Mouse (Mus musculus): ENCODE measurements around the gene Rpl19. TPM values are rescaled to one million over a fixed set of nuclear protein-coding genes. Genes with fewer than 3 reads are reported as not detected.

Rpl19 gene
- polyA plus RNA-seq, 1 experiment from 2014 or later: 656 TPM

GRCm38 (mm10) chr11:98024516-98024915, 2.0 kb upstream of the Rpl19 start:
- no peak overlapping the region for H3K4me2 ChIP-seq (ENCODE audit: low read depth, low read length)
- peaks cover 10% of the 10 kb centered on the region for H3K36me3 ChIP-seq (ENCODE audit: control insufficient read depth, insufficient read depth, low read length)
- no peak overlapping the region for H3K9ac ChIP-seq (replicated peaks; ENCODE audit: low read depth, low read length)
- no peaks in the 10 kb centered on the region for H3K27me3 ChIP-seq (ENCODE audit: control insufficient read depth, insufficient read depth, low read length)
- no peak overlapping the region for H3K4me3 ChIP-seq (ENCODE audit: low read depth, low read length)
- H3K9me3 ChIP-seq (ENCODE audit: control insufficient read depth, low read length): no peaks in the 10 kb centered on the region
- no peak for ATAC-seq (ENCODE audit: low read depth)
- WGBS: 92% methylated on average over 3 of the region's 3 CpGs
- no peak overlapping the region for H3K27ac ChIP-seq (ENCODE audit: low read depth, low read length)
- H3K4me1 ChIP-seq (ENCODE audit: control insufficient read depth, insufficient read depth, low read length): peaks cover 42% of the 10 kb centered on the region

- Histone ChIP-seq H3K9ac (replicated peaks; ENCODE audit: low read depth, low read length) (peak overlapping the region; percentile 99), H3K27me3 (ENCODE audit: control insufficient read depth, insufficient read depth, low read length) (no peaks in the 10 kb centered on the region), H3K36me3 (ENCODE audit: control insufficient read depth, insufficient read depth, low read length) (peaks cover 25% of the 10 kb centered on the region), H3K9me3 (ENCODE audit: control insufficient read depth, low read length) (no peaks in the 10 kb centered on the region), H3K4me2 (ENCODE audit: low read depth, low read length) (peak overlapping the region; percentile 98), H3K4me3 (ENCODE audit: low read depth, low read length) (peak overlapping the region; percentile 99), H3K4me1 (ENCODE audit: control insufficient read depth, insufficient read depth, low read length) (peaks cover 26% of the 10 kb centered on the region), H3K27ac (ENCODE audit: low read depth, low read length) (peak overlapping the region; percentile 88)
- no peak for ATAC-seq (ENCODE audit: low read depth)
- 9% methylated on average over 15 of the region's 15 CpGs for WGBS
These were observed 301 bp upstream of the Rpl19 start for GRCm38 (mm10) chr11:98026248-98026569.

GRCm38 (mm10) chr11:98027297-98027688, 783 bp downstream of the Rpl19 start:
- Histone ChIP-seq H3K36me3 (ENCODE audit: control insufficient read depth, insufficient read depth, low read length) (peaks cover 26% of the 10 kb centered on the region), H3K9me3 (ENCODE audit: control insufficient read depth, low read length) (no peaks in the 10 kb centered on the region), H3K4me2 (ENCODE audit: low read depth, low read length) (peak overlapping the region; percentile 98), H3K4me3 (ENCODE audit: low read depth, low read length) (peak overlapping the region; percentile 99), H3K9ac (replicated peaks; ENCODE audit: low read depth, low read length) (peak overlapping the region; percentile 99), H3K4me1 (ENCODE audit: control insufficient read depth, insufficient read depth, low read length) (peaks cover 22% of the 10 kb centered on the region), H3K27me3 (ENCODE audit: control insufficient read depth, insufficient read depth, low read length) (no peaks in the 10 kb centered on the region), H3K27ac (ENCODE audit: low read depth, low read length) (peak overlapping the region; percentile 88; the same call in 1 of the 2 replicates)
- no peak for ATAC-seq (ENCODE audit: low read depth)
- WGBS: 1% methylated on average over 18 of the region's 18 CpGs

GRCm38 (mm10) chr11:98027785-98028184, 1.3 kb downstream of the Rpl19 start:
- H3K27ac ChIP-seq (ENCODE audit: low read depth, low read length): no peak overlapping the region
- 21% methylated on average over 7 of the region's 7 CpGs for WGBS
- no peaks in the 10 kb centered on the region for H3K27me3 ChIP-seq (ENCODE audit: control insufficient read depth, insufficient read depth, low read length)

GRCm38 (mm10) chr11:98030701-98031442, 4.4 kb downstream of the Rpl19 start:
- peaks cover 20% of the 10 kb centered on the region for H3K4me1 ChIP-seq (ENCODE audit: control insufficient read depth, insufficient read depth, low read length)
- H3K36me3 ChIP-seq (ENCODE audit: control insufficient read depth, insufficient read depth, low read length): peaks cover 26% of the 10 kb centered on the region
- H3K27me3 ChIP-seq (ENCODE audit: control insufficient read depth, insufficient read depth, low read length): no peaks in the 10 kb centered on the region
- no peak for ATAC-seq (ENCODE audit: low read depth)
- WGBS: 49% methylated on average over 5 of the region's 5 CpGs
- no peaks in the 10 kb centered on the region for H3K9me3 ChIP-seq (ENCODE audit: control insufficient read depth, low read length)
- no peak overlapping the region for H3K4me2 ChIP-seq (ENCODE audit: low read depth, low read length)
- no peak overlapping the region for H3K4me3 ChIP-seq (ENCODE audit: low read depth, low read length)
- H3K27ac ChIP-seq (ENCODE audit: low read depth, low read length): no peak overlapping the region; the same call in 1 of the 2 replicates
- no peak overlapping the region for H3K9ac ChIP-seq (replicated peaks; ENCODE audit: low read depth, low read length)

More at GRCm38 (mm10) chr11:98027785-98028184, 1.3 kb downstream of the Rpl19 start:
- Histone ChIP-seq H3K9ac (replicated peaks; ENCODE audit: low read depth, low read length) (peak overlapping the region; percentile 99), H3K4me1 (ENCODE audit: control insufficient read depth, insufficient read depth, low read length) (peaks cover 22% of the 10 kb centered on the region), H3K9me3 (ENCODE audit: control insufficient read depth, low read length) (no peaks in the 10 kb centered on the region), H3K4me2 (ENCODE audit: low read depth, low read length) (peak overlapping the region; percentile 98), H3K36me3 (ENCODE audit: control insufficient read depth, insufficient read depth, low read length) (peaks cover 26% of the 10 kb centered on the region), H3K4me3 (ENCODE audit: low read depth, low read length) (peak overlapping the region; percentile 99)
- no peak for ATAC-seq (ENCODE audit: low read depth)

- Histone ChIP-seq H3K4me1 (ENCODE audit: control insufficient read depth, insufficient read depth, low read length) (peaks cover 22% of the 10 kb centered on the region), H3K27me3 (ENCODE audit: control insufficient read depth, insufficient read depth, low read length) (no peaks in the 10 kb centered on the region), H3K4me2 (ENCODE audit: low read depth, low read length) (no peak overlapping the region), H3K9me3 (ENCODE audit: control insufficient read depth, low read length) (no peaks in the 10 kb centered on the region), H3K36me3 (ENCODE audit: control insufficient read depth, insufficient read depth, low read length) (peaks cover 26% of the 10 kb centered on the region), H3K27ac (ENCODE audit: low read depth, low read length) (no peak overlapping the region), H3K4me3 (ENCODE audit: low read depth, low read length) (no peak overlapping the region), H3K9ac (replicated peaks; ENCODE audit: low read depth, low read length) (no peak overlapping the region)
- no peak for ATAC-seq (ENCODE audit: low read depth)
- WGBS: 5% methylated on average over 5 of the region's 5 CpGs
These were observed 4.9 kb downstream of the Rpl19 start for GRCm38 (mm10) chr11:98031443-98031770.

GRCm38 (mm10) chr11:98034061-98034460, 7.6 kb downstream of the Rpl19 start:
- no peak for ATAC-seq (ENCODE audit: low read depth)
- Histone ChIP-seq H3K27ac (ENCODE audit: low read depth, low read length) (no peak overlapping the region), H3K4me3 (ENCODE audit: low read depth, low read length) (no peak overlapping the region), H3K9ac (replicated peaks; ENCODE audit: low read depth, low read length) (no peak overlapping the region), H3K9me3 (ENCODE audit: control insufficient read depth, low read length) (no peaks in the 10 kb centered on the region), H3K4me1 (ENCODE audit: control insufficient read depth, insufficient read depth, low read length) (peaks cover 13% of the 10 kb centered on the region), H3K36me3 (ENCODE audit: control insufficient read depth, insufficient read depth, low read length) (peaks cover 25% of the 10 kb centered on the region), H3K4me2 (ENCODE audit: low read depth, low read length) (no peak overlapping the region), H3K27me3 (ENCODE audit: control insufficient read depth, insufficient read depth, low read length) (no peaks in the 10 kb centered on the region; the same call in 1 of the 2 replicates)
- WGBS: 85% methylated on average over 5 of the region's 5 CpGs

GRCm38 (mm10) chr11:98034840-98035239, 8.3 kb downstream of the Rpl19 start:
- Histone ChIP-seq H3K27me3 (ENCODE audit: control insufficient read depth, insufficient read depth, low read length) (no peaks in the 10 kb centered on the region; the same call in 1 of the 2 replicates), H3K4me3 (ENCODE audit: low read depth, low read length) (no peak overlapping the region), H3K36me3 (ENCODE audit: control insufficient read depth, insufficient read depth, low read length) (peaks cover 17% of the 10 kb centered on the region), H3K9ac (replicated peaks; ENCODE audit: low read depth, low read length) (no peak overlapping the region), H3K4me1 (ENCODE audit: control insufficient read depth, insufficient read depth, low read length) (peaks cover 13% of the 10 kb centered on the region), H3K4me2 (ENCODE audit: low read depth, low read length) (no peak overlapping the region), H3K27ac (ENCODE audit: low read depth, low read length) (peak overlapping the region; percentile 56), H3K9me3 (ENCODE audit: control insufficient read depth, low read length) (no peaks in the 10 kb centered on the region)
- ATAC-seq (ENCODE audit: low read depth): peak; percentile 36; the same call in 1 of the 2 replicates
- WGBS: 15% methylated on average over 4 of the region's 4 CpGs

- Histone ChIP-seq H3K27ac (ENCODE audit: low read depth, low read length) (no peak overlapping the region; the same call in 1 of the 2 replicates), H3K9ac (replicated peaks; ENCODE audit: low read depth, low read length) (peak overlapping the region; percentile 46), H3K4me3 (ENCODE audit: low read depth, low read length) (peak overlapping the region; percentile 24), H3K4me1 (ENCODE audit: control insufficient read depth, insufficient read depth, low read length) (peaks cover 13% of the 10 kb centered on the region), H3K27me3 (ENCODE audit: control insufficient read depth, insufficient read depth, low read length) (no peaks in the 10 kb centered on the region; the same call in 1 of the 2 replicates), H3K9me3 (ENCODE audit: control insufficient read depth, low read length) (no peaks in the 10 kb centered on the region), H3K4me2 (ENCODE audit: low read depth, low read length) (peak overlapping the region; percentile 71), H3K36me3 (ENCODE audit: control insufficient read depth, insufficient read depth, low read length) (peaks cover 8% of the 10 kb centered on the region)
- ATAC-seq (ENCODE audit: low read depth): peak; percentile 67
- 0% methylated on average over 27 of the region's 27 CpGs for WGBS
These were observed 9.5 kb downstream of the Rpl19 start for GRCm38 (mm10) chr11:98035977-98036377.

Data from neural tube, embryonic 14.5 days (tissue).